Mouse (Mus musculus): ENCODE measurements around the gene C1qtnf3. TPM values are rescaled to one million over a fixed set of nuclear protein-coding genes. Genes with fewer than 3 reads are reported as not detected.

The C1qtnf3 gene
- total and polyA plus RNA-seq, 3 experiments: 0.27 TPM; not detected in 2

GRCm38 (mm10) chr15:10933930-10934329 is 18.2 kb upstream of the C1qtnf3 start:
- H3K27ac ChIP-seq: no peak overlapping the region
- H3K4me3 ChIP-seq: no peak overlapping the region
- TF ChIP-seq CTCF (IDR thresholded peaks at IDR 0.05): no peak
- TF ChIP-seq EP300 (IDR thresholded peaks at IDR 0.05; ENCODE audit: insufficient read depth, low read depth, low read length): no peak
- no peak for TF ChIP-seq POLR2A (IDR thresholded peaks at IDR 0.05; ENCODE audit: insufficient read depth, low read depth, low read length)
- no peak overlapping the region for H3K9ac ChIP-seq (ENCODE audit: low read depth, low read length)
- intact Hi-C loops (cut with DNase I): no loop called here
- no peaks in the 10 kb centered on the region for H3K4me1 ChIP-seq (ENCODE audit: control insufficient read depth, insufficient read depth, low read length)
- 0 out of 2 replicates have a peak, but pooled peaks cover 2% of the 10 kb centered on the region for H3K27me3 ChIP-seq (ENCODE audit: control insufficient read depth, insufficient read depth, low read length)
- no peaks in the 10 kb centered on the region for H3K79me2 ChIP-seq (replicated peaks; ENCODE audit: control insufficient read depth, insufficient read depth, low read length)
- DNase-seq: no peak
- H3K36me3 ChIP-seq (ENCODE audit: control insufficient read depth, insufficient read depth, low read length): no peaks in the 10 kb centered on the region
- 31% methylated on average over 1 of the region's 1 CpGs for WGBS

- no peaks in the 10 kb centered on the region for H3K79me2 ChIP-seq (replicated peaks; ENCODE audit: control insufficient read depth, insufficient read depth, low read length)
- no peak overlapping the region for H3K9ac ChIP-seq (ENCODE audit: low read depth, low read length)
- H3K36me3 ChIP-seq (ENCODE audit: control insufficient read depth, insufficient read depth, low read length): no peaks in the 10 kb centered on the region
- H3K4me1 ChIP-seq (ENCODE audit: control insufficient read depth, insufficient read depth, low read length): no peaks in the 10 kb centered on the region
- TF ChIP-seq CTCF (IDR thresholded peaks at IDR 0.05) (no peak), POLR2A (IDR thresholded peaks at IDR 0.05; ENCODE audit: insufficient read depth, low read depth, low read length) (no peak), EP300 (IDR thresholded peaks at IDR 0.05; ENCODE audit: insufficient read depth, low read depth, low read length) (peak; percentile 75; the same call in 1 of the 2 replicates)
- H3K4me3 ChIP-seq: no peak overlapping the region
- WGBS: 63% methylated on average over 15 of the region's 15 CpGs
- H3K27me3 ChIP-seq (ENCODE audit: control insufficient read depth, insufficient read depth, low read length): no peaks in the 10 kb centered on the region
- H3K27ac ChIP-seq: no peak overlapping the region
- peak in 1 of 2 experiments; percentile 49 for DNase-seq
- intact Hi-C loops (cut with DNase I): no loop called here
Observed at GRCm38 (mm10) chr15:10940148-10941108, 11.7 kb upstream of the C1qtnf3 start.

- H3K27ac ChIP-seq: no peak overlapping the region
- WGBS: 74% methylated on average over 6 of the region's 6 CpGs
- no peaks in the 10 kb centered on the region for H3K36me3 ChIP-seq (ENCODE audit: control insufficient read depth, insufficient read depth, low read length)
- no peaks in the 10 kb centered on the region for H3K79me2 ChIP-seq (replicated peaks; ENCODE audit: control insufficient read depth, insufficient read depth, low read length)
- no peak overlapping the region for H3K9ac ChIP-seq (ENCODE audit: low read depth, low read length)
- H3K4me3 ChIP-seq: no peak overlapping the region
- no peaks in the 10 kb centered on the region for H3K27me3 ChIP-seq (ENCODE audit: control insufficient read depth, insufficient read depth, low read length)
- no peaks in the 10 kb centered on the region for H3K4me1 ChIP-seq (ENCODE audit: control insufficient read depth, insufficient read depth, low read length)
- intact Hi-C loops (cut with DNase I): no loop called here
- TF ChIP-seq EP300 (IDR thresholded peaks at IDR 0.05; ENCODE audit: insufficient read depth, low read depth, low read length) (no peak), CTCF (IDR thresholded peaks at IDR 0.05) (no peak), POLR2A (IDR thresholded peaks at IDR 0.05; ENCODE audit: insufficient read depth, low read depth, low read length) (no peak)
- no peak for DNase-seq
Observed at GRCm38 (mm10) chr15:10941901-10942300, 10.2 kb upstream of the C1qtnf3 start.

- H3K4me3 ChIP-seq: no peak overlapping the region
- 59% methylated on average over 1 of the region's 1 CpGs for WGBS
- no peak overlapping the region for H3K9ac ChIP-seq (ENCODE audit: low read depth, low read length)
- no peak for TF ChIP-seq CTCF (IDR thresholded peaks at IDR 0.05)
- TF ChIP-seq EP300 (IDR thresholded peaks at IDR 0.05; ENCODE audit: insufficient read depth, low read depth, low read length): no peak
- TF ChIP-seq POLR2A (IDR thresholded peaks at IDR 0.05; ENCODE audit: insufficient read depth, low read depth, low read length): no peak
- DNase-seq: no peak
- no peak overlapping the region for H3K27ac ChIP-seq
- H3K36me3 ChIP-seq (ENCODE audit: control insufficient read depth, insufficient read depth, low read length): no peaks in the 10 kb centered on the region
- no peaks in the 10 kb centered on the region for H3K4me1 ChIP-seq (ENCODE audit: control insufficient read depth, insufficient read depth, low read length)
- H3K79me2 ChIP-seq (replicated peaks; ENCODE audit: control insufficient read depth, insufficient read depth, low read length): no peaks in the 10 kb centered on the region
- intact Hi-C loops (cut with DNase I): no loop called here
- no peaks in the 10 kb centered on the region for H3K27me3 ChIP-seq (ENCODE audit: control insufficient read depth, insufficient read depth, low read length)
Observed at GRCm38 (mm10) chr15:10947852-10948251, 4.3 kb upstream of the C1qtnf3 start.

GRCm38 (mm10) chr15:10952760-10953305 is 701 bp downstream of the C1qtnf3 start:
- no peaks in the 10 kb centered on the region for H3K79me2 ChIP-seq (replicated peaks; ENCODE audit: control insufficient read depth, insufficient read depth, low read length)
- H3K27me3 ChIP-seq (ENCODE audit: control insufficient read depth, insufficient read depth, low read length): no peaks in the 10 kb centered on the region
- intact Hi-C loops (cut with DNase I): no loop called here
- no peak overlapping the region for H3K27ac ChIP-seq
- H3K36me3 ChIP-seq (ENCODE audit: control insufficient read depth, insufficient read depth, low read length): no peaks in the 10 kb centered on the region
- DNase-seq: no peak
- no peak for TF ChIP-seq CTCF (IDR thresholded peaks at IDR 0.05)
- no peak for TF ChIP-seq EP300 (IDR thresholded peaks at IDR 0.05; ENCODE audit: insufficient read depth, low read depth, low read length)
- no peak for TF ChIP-seq POLR2A (IDR thresholded peaks at IDR 0.05; ENCODE audit: insufficient read depth, low read depth, low read length)
- no peak overlapping the region for H3K9ac ChIP-seq (ENCODE audit: low read depth, low read length)
- 49% methylated on average over 4 of the region's 4 CpGs for WGBS
- no peaks in the 10 kb centered on the region for H3K4me1 ChIP-seq (ENCODE audit: control insufficient read depth, insufficient read depth, low read length)
- H3K4me3 ChIP-seq: no peak overlapping the region

- TF ChIP-seq POLR2A (IDR thresholded peaks at IDR 0.05; ENCODE audit: insufficient read depth, low read depth, low read length) (no peak), EP300 (IDR thresholded peaks at IDR 0.05; ENCODE audit: insufficient read depth, low read depth, low read length) (no peak), CTCF (IDR thresholded peaks at IDR 0.05) (no peak)
- 78% methylated on average over 1 of the region's 1 CpGs for WGBS
Observed at GRCm38 (mm10) chr15:10953465-10953864, 1.3 kb downstream of the C1qtnf3 start.

More at GRCm38 (mm10) chr15:10953465-10953864, 1.3 kb downstream of the C1qtnf3 start:
- intact Hi-C loops (cut with DNase I): no loop called here
- DNase-seq: no peak
- Histone ChIP-seq H3K9ac (ENCODE audit: low read depth, low read length) (no peak overlapping the region), H3K36me3 (ENCODE audit: control insufficient read depth, insufficient read depth, low read length) (no peaks in the 10 kb centered on the region), H3K4me3 (no peak overlapping the region), H3K79me2 (replicated peaks; ENCODE audit: control insufficient read depth, insufficient read depth, low read length) (no peaks in the 10 kb centered on the region), H3K27ac (no peak overlapping the region), H3K4me1 (ENCODE audit: control insufficient read depth, insufficient read depth, low read length) (no peaks in the 10 kb centered on the region), H3K27me3 (ENCODE audit: control insufficient read depth, insufficient read depth, low read length) (no peaks in the 10 kb centered on the region)

All from heart, adult 2 months (tissue).